Mouse (Mus musculus) erythroblast, embryonic 14.5 days (primary cell): ENCODE data around the gene Kif16b.

Experiments used
- GATA1 ChIP-seq: IDR thresholded peaks from 2 replicates; pipeline ENCODE4 v1.6.1; 2012; ENCODE audit warnings: low read length, inconsistent platforms, mixed read lengths
- TAL1 ChIP-seq: IDR thresholded peaks from 3 replicates; pipeline ENCODE4 v1.6.1; 2012; ENCODE audit warnings: low read length, inconsistent platforms, mixed read lengths

GRCm38 (mm10) chr2:142881177-142881576 is 20.2 kb downstream of the Kif16b start:
- no peak for TF ChIP-seq GATA1
- no peak for TF ChIP-seq TAL1
